Mouse (Mus musculus): Measurements from ENCODE around the gene Peli1.

Peli1 gene

DNA sequence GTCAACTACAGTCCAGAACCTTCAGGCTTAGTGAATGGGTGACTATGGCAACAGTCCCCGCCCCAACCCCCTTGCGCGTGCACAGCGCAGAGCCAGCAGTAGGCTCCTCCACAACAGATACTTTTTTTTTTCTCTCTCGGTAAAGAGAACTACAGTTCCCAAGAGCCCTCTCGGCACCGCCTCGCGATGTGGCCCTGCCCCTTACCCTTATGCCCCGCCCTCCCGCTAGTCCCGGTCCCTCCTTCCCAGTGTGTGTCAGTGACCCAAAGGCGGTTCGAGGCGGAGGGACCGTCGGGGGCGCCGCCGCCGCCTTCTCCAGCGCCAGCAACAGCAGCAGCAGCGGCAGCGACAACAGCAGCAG lies at the start of gene Peli1:
Peli1 (plus strand) TSS at position 225 of the 361 bp plus-strand sequence.
- DNase-seq, result peak; percentile 96

DNA sequence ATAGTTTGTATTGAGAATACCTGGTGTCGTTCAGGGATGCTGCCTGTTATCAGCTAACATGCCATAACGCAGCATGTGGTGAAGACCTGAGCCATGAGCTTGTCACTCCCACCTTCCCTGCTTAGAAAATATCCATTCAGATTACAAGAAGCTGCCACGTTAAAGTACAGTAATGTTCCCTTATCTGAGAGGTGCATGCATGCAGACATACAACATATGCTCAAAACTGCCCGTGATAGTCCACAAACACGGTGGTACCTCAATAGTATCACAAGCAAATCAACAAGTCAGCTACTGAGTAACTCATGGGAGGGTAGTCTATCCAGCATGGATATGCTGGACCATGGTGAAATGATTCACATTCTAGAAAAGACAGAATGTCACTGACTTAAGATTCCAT lies 48.5 kb upstream of the Peli1 start:
- no peak for DNase-seq

DNA sequence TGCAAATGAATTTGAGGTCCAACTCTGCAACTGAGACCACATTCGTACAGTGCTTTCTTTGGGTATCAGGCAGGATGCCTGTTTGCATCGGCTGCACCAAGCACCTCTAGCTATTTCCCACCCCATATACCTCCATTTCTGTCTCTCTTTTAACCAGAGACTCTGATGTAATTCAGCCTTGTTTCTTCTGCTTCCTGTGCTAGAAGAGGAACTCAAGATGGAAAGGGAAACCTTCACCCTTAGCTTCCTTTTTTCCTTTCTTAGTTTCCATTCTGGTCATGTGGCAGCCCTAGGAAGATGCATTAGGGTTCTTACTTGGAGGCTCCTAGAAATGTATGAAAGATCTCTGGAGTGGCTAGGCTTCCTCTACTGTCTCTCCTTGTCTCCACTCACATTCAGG lies 44.9 kb upstream of the Peli1 start:
- DNase-seq, result no peak

DNA sequence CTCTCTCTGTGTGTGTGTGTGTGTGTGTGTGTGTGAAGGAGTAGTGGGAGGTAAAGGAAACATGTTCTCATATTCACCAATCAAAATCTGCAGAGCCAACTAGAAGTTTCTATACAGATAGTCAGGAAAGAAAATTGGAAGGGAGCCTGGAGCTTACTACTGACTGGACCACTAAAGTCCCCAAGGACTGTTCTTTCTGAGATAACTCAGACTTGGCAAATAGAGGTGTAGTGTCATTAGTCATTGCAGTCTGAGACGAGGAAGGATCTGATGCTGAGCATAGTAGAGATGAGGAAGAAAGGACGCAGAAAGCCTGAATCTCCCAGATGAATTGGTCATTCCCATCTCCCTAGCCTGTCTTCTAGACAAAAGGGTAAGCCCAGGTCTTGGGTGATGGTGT lies 43.2 kb upstream of the Peli1 start:
- no peak for DNase-seq

DNA sequence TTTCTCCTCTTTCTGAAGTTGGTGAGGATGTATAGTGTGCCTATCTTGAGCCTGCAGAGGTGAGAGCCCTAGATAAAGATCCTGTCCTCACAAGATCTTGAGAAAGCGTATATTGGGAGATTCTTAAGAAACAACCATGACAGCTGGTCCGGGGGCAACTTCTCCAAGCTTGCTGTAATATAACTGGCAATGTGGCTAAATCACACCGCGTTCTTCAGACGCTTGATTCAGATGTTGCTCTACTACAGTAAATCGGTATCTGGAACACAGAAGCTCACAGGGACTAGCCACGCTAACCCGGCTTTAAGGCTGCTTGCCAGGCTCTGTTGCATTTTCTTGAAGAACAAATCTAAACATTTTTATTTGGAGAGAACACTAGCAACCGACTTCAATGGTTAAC lies 39.4 kb upstream of the Peli1 start:
- no peak for DNase-seq

DNA sequence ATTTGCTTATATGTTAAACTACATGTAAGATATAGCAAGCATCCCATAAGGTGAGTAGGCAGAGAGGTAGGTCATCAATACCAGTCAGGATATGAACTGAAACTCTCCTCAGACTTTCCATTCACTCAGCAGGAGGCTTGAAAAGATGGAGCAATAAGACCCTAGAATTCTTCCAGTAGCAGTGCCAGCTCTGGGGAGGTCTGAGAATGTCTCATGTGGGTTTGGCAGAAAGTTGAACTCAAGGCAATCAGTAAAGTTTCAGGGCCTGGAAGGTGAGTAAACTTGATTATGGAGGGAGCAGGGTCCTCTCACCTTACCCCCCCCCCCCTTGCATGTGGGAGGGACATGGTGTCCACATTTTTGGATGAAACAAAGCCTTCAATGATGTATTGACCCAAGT lies 36.5 kb upstream of the Peli1 start:
- DNase-seq, result no peak

DNA sequence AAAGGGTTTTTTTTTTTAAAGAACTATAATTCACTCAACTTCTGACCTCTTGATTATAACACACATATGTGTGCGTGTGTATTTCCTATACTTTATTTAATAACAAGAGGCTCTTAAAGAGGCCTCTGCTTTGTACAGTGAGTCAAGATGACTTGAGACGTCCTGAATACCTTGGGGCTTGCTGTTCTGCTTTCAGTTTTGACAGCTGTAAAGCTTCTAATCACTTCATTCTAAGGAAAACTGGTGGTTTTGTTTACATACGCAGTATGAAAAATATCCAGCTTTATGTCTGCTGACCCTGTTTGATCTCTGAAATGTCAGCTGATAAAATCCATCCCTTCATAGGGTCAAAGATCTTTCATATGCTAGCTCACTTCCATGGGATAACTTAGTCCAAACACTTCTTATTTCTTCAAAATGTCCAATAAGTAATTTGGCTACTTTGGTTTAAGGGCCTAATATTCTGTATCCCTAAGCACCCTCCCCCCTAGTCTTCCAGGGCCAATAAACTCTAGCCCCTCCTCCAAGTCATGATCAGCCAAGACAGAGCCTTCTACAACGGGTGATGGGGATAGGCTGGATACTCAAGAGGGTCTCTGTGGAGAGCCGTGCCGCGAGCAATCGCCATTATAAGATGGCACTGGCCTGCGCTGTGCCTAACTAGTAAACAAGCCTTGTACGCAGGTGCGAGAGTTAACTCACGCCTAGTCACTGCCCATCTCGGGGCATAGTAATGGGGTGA lies 34.8 kb upstream of the Peli1 start:
- no peak for DNase-seq

DNA sequence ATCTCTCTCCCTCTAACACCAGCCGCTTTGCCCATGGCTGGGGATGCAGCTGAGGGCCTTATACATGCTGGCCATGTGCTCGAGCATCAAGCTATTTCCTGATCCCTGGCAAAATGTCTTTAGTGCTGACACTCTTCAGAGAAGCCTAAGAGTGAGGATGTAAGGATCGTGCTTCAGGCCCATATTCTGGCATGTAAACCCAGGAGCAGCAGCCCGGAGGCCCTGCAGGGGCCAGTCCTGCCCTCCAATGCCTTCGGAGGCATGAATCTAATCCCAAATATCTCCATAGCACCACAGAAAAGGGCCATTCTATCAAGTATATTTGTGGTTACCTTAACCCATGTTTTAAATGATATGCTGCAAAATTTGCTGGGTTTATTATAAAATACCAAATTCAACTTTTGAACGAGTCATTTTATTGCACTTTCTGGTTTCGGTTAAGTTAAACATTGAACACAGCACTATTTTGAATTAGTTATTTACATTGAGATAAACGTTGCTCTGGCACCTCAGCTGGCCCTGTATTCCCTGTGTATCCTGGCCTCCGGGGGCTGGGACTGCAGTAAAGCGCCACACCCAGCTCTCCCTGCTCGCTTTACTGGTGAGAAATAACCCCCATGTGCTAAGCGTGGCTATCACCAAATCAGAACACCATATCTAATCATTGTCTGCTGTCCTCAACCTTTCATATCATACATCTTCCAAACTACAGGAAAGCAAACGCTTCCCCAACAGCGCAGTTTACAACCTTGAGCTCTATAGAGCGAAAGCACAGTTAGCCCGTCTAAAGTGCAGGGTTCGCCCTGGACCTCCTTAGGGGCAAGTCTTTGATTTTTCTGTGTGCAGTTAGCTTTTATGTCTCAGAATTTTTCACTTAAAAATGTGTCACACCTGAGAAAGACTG lies 33.3 kb upstream of the Peli1 start:
- no peak for DNase-seq

DNA sequence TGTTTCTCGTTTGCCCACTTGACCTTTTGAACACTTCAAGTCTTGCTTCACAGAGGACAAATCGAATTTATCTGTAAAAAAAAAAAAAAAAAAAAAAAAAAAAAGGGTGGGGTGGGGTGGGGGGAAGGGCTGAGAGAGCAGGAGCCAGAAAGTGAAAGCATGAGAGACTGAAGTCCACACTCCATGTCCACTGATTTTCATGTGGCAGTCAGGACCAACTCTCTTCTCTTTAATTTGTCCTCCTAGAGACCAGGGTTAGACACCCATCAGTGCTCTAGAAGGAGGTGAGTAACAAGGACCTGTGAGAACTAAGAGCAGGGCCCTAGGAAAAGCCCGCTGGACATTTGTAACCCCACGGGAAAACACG lies 32.7 kb upstream of the Peli1 start:
- no peak for DNase-seq

DNA sequence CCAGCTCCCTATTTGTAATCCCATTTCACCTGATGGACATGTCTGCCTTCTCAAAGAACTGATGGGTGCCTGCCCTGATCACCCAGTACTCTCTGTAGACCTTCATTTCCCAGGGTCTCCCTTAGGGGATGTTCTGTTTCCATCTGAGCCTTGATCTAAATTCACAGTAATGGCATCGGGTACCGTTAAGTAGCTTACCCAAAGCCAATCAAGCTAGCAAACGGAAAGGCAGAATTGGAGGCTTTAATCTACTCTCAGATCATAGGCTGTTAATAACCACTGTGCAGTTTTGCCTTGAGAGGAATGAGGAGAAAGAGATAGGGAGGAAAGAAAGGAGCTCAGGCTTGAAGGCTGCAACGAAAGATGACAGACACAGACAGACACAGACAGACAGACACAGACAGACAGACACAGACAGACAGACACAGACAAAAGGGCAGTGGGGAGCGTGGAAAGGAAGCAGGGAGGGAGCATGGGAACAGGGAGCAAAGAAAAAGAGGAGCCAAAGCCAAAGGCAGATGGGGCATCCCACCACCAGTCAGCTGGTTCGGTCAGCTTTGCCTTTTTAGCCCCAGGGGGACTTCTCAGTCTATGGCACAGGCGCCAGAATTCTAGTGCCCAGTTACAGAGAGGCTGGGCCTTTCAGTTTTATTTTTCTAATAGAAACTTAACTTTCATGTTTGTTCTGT lies 30.6 kb upstream of the Peli1 start:
- DNase-seq, result no peak

DNA sequence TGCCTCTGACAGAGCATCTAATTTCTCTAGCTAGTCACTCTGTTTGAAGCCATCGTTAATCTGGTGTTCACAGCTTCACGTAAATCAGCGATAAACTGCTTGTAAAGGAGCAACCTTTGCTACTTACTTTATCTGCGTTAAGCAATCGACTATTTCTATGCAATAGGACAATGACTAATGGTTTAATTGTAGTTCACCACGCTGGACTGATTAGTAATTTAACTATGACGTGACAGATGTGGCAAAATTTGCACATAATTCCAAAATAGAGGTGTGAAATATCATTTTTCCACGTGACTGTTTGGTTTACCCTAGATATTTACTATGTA lies 30.1 kb upstream of the Peli1 start:
- no peak for DNase-seq

DNA sequence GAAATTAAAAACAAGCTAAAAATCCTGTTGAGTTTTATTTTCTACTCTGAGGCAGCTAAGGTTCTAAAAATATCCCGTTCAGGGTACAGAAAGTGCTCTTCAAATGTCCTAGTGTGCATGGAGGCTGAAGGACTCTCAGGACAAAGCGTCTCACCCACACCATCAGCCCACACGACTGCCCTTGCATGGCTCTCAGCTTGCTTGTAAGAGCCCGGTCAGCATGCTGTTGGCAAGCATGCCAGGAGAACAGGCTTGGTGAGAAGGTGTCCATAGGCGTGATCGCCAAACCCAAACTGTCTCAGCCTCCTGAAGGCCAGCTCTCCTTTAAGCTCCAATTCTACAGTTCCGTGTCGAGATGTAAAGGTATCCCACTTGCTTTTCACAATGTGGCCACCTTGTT lies 29.7 kb upstream of the Peli1 start:
- no peak for DNase-seq

DNA sequence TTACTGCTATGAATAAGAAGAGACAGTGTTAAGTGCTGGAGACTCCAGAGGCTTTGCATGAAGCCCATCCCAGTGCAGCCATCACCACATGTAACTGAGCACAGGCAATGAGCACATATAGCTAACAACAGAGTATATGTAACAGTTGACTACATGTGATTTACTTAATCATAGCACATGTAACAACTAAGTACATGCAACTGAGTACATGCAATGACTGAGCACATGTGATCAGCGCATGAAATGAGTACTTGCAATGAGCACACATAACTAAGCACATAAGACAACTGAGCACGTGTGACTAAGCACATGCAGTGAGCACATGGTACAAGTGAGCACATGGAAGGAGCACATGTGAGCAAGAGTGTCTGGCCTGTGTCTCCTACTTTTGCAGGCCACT lies 29.0 kb upstream of the Peli1 start:
- no peak for DNase-seq

DNA sequence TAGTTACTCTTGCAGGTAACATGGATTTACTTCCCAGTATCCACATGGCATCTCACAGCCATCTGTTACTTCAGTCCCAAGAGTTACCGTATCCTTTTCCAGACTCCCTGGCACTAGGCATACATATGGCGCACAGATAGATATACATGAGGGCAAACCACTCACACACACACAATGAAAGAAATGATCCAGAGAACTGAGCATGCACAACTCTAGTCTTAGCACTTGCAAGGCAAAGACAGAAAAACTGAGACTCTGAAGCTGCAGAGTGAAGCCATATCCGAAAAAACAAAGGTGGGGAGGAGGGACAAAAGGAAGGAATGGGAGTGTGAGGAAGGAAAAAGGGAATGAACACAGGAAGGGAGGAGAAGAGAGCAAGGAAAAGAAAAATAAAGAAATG lies 27.8 kb upstream of the Peli1 start:
- DNase-seq, result no peak

DNA sequence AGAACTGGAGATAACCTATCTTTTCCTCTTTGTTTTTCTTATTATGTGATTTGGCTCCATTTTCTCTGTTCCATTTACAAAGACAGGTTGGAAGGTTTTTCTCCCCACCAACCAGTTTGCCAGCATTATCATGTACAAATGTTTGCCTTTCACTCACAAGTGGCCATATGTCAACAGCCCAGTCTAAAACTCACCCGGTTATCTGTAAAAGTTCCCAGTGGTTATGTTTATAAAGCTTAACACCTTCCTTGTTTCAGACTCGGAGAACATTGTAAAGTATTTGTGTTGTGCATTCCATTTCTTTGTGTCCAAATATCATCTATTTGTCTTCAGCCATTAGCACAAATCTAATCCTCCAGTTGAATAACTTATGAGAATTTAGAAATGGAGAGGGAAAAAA lies 11.7 kb upstream of the Peli1 start:
- no peak for DNase-seq

DNA sequence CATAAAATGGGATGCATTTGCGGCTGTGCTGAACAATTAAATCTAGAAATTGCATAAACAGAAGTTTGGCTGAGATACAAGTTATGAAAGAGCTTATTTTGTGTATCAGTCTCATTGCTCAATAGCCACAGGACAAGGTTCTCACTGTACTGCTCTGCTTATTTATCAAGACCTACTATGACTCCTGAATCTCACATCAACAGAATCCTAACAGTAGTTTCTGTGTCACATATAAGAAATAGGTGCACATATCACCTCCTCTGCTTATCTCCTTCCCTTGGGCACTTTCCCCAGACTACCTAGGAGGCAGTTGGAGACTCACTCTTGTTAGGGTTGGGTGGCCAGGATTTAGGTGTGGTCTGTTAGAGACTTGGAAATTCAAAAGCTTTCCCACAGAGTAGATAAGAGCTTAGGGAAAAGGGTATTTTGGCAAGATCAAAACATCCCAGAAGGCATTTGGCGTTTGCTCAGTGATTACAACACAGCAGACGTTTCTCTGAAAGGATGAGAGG lies 11.2 kb upstream of the Peli1 start:
- no peak for DNase-seq

DNA sequence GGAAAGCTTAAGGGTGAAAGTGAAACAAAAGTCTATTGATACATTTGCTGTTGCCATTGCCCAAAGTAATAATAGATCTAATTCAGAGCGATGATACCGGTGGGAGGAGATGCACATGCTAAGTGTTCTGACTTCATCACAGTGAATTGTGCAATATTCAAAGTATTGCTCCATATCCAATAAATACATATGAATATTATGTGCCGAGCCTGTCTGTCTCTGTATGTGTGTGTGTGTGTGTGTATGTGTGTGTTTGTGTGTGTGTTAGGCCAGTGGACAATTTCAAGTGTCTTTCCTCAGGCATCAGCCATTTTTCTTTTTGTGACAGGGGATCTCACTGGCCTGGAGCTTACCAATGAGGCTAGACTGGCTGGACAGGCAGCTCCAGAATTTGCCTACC lies 9.9 kb upstream of the Peli1 start:
- no peak for DNase-seq

DNA sequence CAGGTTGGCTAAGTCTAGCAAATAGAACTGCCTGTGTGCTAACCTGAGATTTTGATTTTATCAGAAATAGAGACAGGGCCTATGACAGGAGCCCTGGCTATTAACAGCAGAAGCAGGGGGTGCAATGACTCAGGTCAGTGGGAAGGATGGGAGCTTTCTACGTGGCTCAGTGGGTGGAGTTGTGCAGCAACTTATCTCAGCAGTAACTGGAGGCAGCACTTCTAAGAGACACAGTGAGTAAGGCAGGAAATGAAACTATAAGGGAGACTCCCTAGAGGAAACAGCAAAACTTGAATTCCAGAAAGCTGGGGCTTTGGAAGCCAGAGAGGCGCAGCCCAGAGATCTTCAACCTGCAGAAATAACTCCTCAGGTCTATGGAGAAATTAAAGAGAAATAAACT lies 8.4 kb upstream of the Peli1 start:
- no peak for DNase-seq

DNA sequence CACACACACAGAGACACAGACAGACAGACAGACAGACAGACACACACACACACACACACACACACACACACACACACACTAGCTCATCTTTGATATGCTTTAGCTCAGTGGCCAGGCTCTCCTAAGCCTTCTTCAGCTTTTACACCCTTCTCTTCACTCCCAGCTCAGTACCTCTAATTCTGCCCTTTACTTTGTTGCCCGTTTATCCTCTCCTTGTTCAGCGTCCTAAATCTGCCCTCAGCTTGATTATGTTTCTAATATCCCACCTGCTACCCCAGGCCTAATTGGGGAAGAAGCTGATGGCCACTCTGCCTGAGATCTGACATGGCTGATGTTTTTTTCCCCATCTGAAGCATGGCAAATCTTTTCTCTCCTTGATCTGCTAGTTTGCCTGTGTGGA lies 2.7 kb upstream of the Peli1 start:
- no peak for DNase-seq

DNA sequence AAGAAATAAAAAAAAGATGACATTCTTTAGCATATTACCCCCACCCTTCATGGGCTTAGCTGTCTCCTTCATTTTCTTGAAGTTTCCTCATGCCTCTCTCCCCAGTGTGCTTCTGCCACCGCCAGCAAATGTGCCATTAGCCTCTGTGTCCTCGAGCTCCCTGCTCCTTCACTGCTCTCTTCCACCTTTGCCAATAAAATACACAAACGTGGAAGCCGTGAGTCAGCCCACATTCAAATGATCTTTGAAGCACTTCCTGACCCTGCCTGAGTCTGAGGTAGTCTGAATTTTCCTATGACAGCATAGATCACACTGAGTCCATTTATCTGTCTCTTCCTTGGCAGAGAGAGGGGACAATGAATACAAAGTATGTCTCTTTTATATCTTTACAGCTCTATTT lies 1.5 kb upstream of the Peli1 start:
- DNase-seq, result no peak

DNA sequence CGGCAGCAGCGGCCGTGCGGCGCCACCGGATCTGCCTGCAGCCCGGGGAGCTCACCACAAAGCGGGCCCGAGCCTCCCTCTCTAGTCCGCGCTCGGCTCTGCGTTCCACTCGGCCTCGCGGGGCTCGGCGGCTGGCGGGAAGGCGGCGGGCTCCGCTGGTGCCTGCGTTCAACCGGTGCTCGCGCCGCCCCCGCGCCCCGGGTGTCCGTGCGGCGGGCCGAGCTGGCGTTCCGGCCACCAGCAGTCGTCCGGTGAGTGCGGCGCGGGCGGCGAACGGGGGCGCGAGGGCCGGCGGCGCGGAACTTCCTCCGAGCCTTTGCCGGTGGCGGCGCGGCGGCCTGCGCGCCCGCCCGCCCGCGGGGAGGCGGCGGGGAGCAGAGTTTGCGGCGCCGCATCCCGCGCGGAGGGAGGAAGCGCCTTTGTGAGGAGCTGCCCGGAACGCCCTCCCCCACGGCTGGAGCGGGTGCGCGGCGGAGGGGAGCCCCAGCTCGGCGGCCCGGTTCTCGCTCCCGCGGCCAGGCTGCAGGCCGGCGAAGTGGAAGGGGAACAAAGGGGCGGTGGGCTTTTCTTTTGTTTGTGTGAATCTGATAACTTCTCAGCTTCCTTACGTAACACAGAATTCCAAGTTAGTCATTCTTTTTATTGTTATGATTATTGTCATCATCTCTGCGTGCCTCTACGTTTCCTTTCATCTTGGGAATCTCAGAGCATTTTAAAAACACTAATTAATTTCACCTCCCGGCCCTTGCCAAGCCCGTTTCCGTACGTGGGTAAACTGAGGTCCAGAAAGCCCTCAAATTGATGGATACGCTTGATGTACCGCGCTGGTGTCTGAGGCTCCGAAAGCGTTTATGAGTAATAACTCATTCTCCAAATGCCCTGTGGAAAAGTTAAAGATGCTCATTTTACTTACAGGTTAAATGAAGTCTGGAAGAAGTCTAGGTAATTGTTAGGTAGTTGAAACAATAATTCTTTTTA lies 626 bp downstream of the Peli1 start:
- peak; percentile 86 for DNase-seq

DNA sequence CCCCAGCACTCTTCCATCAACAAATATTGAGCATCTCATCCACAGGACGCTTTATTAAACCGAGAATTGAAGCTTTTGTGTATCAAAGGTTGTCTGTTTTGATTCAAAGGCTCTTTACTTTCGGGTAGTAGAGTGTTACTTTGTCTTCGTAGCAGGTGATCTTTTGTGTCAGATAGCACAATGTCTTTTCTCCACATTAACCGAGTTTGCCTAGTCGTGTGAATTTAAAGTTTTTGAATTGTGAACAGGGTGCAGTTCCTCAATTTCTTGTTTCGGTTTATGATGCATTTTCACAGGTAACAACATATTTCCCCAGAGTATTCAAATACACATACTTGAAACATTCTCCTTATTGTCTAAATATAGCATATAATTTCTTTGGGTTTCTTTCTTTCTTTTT lies 1.5 kb downstream of the Peli1 start:
- DNase-seq, result no peak
